Mouse (Mus musculus): Measurements from ENCODE around the gene Diras2. TPM values are rescaled to one million over a fixed set of nuclear protein-coding genes. Genes with fewer than 3 reads are reported as not detected.

Gene Diras2
- polyA plus RNA-seq, 1 experiment from 2014 or later = 0.18 TPM

- Histone ChIP-seq H3K4me3 (ENCODE audit: low read length) (no peak overlapping the region), H3K9me3 (ENCODE audit: control insufficient read depth, low read length) (no peaks in the 10 kb centered on the region), H3K4me2 (replicated peaks; ENCODE audit: low read depth, low read length) (no peak overlapping the region), H3K4me1 (ENCODE audit: control insufficient read depth, insufficient read depth, low read length) (no peaks in the 10 kb centered on the region), H3K36me3 (ENCODE audit: control insufficient read depth, insufficient read depth, low read length) (no peaks in the 10 kb centered on the region), H3K27ac (ENCODE audit: low read depth, low read length) (no peak overlapping the region), H3K27me3 (ENCODE audit: control insufficient read depth, insufficient read depth, low read length) (no peaks in the 10 kb centered on the region), H3K9ac (ENCODE audit: low read depth, low read length) (no peak overlapping the region)
- ATAC-seq (ENCODE audit: low FRiP score, low TSS enrichment) = no peak
- 68% methylated on average over 5 of the region's 5 CpGs for WGBS
Measured at GRCm38 (mm10) chr13:52541385-52542035, 10.4 kb upstream of the Diras2 start.

- Histone ChIP-seq H3K4me2 (replicated peaks; ENCODE audit: low read depth, low read length) (no peak overlapping the region), H3K4me1 (ENCODE audit: control insufficient read depth, insufficient read depth, low read length) (no peaks in the 10 kb centered on the region), H3K9me3 (ENCODE audit: control insufficient read depth, low read length) (no peaks in the 10 kb centered on the region), H3K4me3 (ENCODE audit: low read length) (no peak overlapping the region), H3K36me3 (ENCODE audit: control insufficient read depth, insufficient read depth, low read length) (no peaks in the 10 kb centered on the region), H3K9ac (ENCODE audit: low read depth, low read length) (no peak overlapping the region), H3K27ac (ENCODE audit: low read depth, low read length) (no peak overlapping the region), H3K27me3 (ENCODE audit: control insufficient read depth, insufficient read depth, low read length) (no peaks in the 10 kb centered on the region)
- no peak for ATAC-seq (ENCODE audit: low FRiP score, low TSS enrichment)
- WGBS = 81% methylated on average over 6 of the region's 6 CpGs
Measured at GRCm38 (mm10) chr13:52539461-52539860, 8.4 kb upstream of the Diras2 start.

DNA sequence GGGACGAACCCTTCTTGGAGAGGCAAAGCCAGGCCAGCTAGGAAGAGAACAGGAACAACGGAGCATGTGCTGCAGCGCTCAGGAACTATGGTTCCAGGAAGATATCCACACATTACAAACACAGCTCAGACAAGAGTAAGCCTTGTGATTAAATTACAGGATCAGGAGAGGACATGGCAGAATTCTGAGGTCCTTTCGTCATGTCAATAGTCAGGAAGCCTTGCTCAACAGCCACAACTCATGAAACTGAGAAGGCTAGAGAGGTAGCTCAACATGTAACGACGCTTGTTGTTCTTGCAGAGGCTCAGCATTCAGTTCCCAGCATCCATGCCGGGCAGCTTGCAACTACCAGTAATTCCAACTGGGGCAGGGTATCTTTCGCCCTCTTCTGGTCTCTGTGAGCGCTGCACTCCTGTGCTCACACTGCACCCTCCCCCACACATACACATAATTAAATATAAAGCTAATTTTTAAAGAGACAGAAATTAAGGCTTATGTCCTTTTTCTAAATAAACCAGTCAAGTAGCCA, 7.6 kb upstream of the Diras2 start:
- H3K27ac ChIP-seq (ENCODE audit: low read depth, low read length) = no peak overlapping the region
- H3K4me1 ChIP-seq (ENCODE audit: control insufficient read depth, insufficient read depth, low read length) = no peaks in the 10 kb centered on the region
- H3K9ac ChIP-seq (ENCODE audit: low read depth, low read length) = no peak overlapping the region
- H3K4me2 ChIP-seq (replicated peaks; ENCODE audit: low read depth, low read length) = no peak overlapping the region
- WGBS = 95% methylated on average over 9 of the region's 9 CpGs
- no peaks in the 10 kb centered on the region for H3K27me3 ChIP-seq (ENCODE audit: control insufficient read depth, insufficient read depth, low read length)
- no peaks in the 10 kb centered on the region for H3K36me3 ChIP-seq (ENCODE audit: control insufficient read depth, insufficient read depth, low read length)
- no peak for ATAC-seq (ENCODE audit: low FRiP score, low TSS enrichment)
- no peak overlapping the region for H3K4me3 ChIP-seq (ENCODE audit: low read length)
- H3K9me3 ChIP-seq (ENCODE audit: control insufficient read depth, low read length) = no peaks in the 10 kb centered on the region

GRCm38 (mm10) chr13:52537754-52538587, 6.9 kb upstream of the Diras2 start:
- no peak overlapping the region for H3K4me3 ChIP-seq (ENCODE audit: low read length)
- no peaks in the 10 kb centered on the region; the same call in 1 of the 2 replicates for H3K9me3 ChIP-seq (ENCODE audit: control insufficient read depth, low read length)
- WGBS = 95% methylated on average over 26 of the region's 26 CpGs
- no peaks in the 10 kb centered on the region for H3K4me1 ChIP-seq (ENCODE audit: control insufficient read depth, insufficient read depth, low read length)
- H3K27ac ChIP-seq (ENCODE audit: low read depth, low read length) = no peak overlapping the region
- H3K27me3 ChIP-seq (ENCODE audit: control insufficient read depth, insufficient read depth, low read length) = no peaks in the 10 kb centered on the region
- no peak overlapping the region for H3K9ac ChIP-seq (ENCODE audit: low read depth, low read length)
- ATAC-seq (ENCODE audit: low FRiP score, low TSS enrichment) = no peak
- no peaks in the 10 kb centered on the region for H3K36me3 ChIP-seq (ENCODE audit: control insufficient read depth, insufficient read depth, low read length)
- no peak overlapping the region for H3K4me2 ChIP-seq (replicated peaks; ENCODE audit: low read depth, low read length)

GRCm38 (mm10) chr13:52535542-52535941, 4.5 kb upstream of the Diras2 start:
- Histone ChIP-seq H3K27ac (ENCODE audit: low read depth, low read length) (no peak overlapping the region), H3K27me3 (ENCODE audit: control insufficient read depth, insufficient read depth, low read length) (no peaks in the 10 kb centered on the region), H3K4me3 (ENCODE audit: low read length) (no peak overlapping the region), H3K9ac (ENCODE audit: low read depth, low read length) (no peak overlapping the region), H3K4me1 (ENCODE audit: control insufficient read depth, insufficient read depth, low read length) (no peaks in the 10 kb centered on the region), H3K4me2 (replicated peaks; ENCODE audit: low read depth, low read length) (no peak overlapping the region), H3K9me3 (ENCODE audit: control insufficient read depth, low read length) (no peaks in the 10 kb centered on the region; the same call in 1 of the 2 replicates), H3K36me3 (ENCODE audit: control insufficient read depth, insufficient read depth, low read length) (no peaks in the 10 kb centered on the region)
- 2% methylated on average over 4 of the region's 4 CpGs for WGBS
- ATAC-seq (ENCODE audit: low FRiP score, low TSS enrichment) = no peak

DNA sequence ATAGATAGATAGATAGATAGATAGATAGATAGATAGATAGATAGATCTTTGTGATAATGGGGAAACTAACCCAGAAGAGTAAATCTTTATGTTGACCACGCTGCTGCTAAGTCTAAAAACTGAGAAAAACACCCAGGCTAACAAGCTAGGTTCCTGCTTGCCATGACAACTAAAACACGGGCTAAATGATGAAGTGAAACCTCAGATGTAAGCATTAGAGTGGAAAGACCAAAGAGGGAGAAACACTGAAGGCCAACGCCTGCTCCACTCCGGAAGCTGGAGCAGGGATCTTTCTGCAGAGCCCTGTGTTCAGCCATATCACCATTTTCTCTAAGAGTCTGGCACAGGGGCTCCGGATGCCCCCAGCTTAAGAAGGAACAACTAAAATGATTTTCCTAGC, 2.6 kb upstream of the Diras2 start:
- no peak for ATAC-seq (ENCODE audit: low FRiP score, low TSS enrichment)
- peaks cover 6% of the 10 kb centered on the region for H3K27me3 ChIP-seq (ENCODE audit: control insufficient read depth, insufficient read depth, low read length)
- 0 out of 2 replicates have a peak, but pooled peaks cover 5% of the 10 kb centered on the region for H3K4me1 ChIP-seq (ENCODE audit: control insufficient read depth, insufficient read depth, low read length)
- H3K36me3 ChIP-seq (ENCODE audit: control insufficient read depth, insufficient read depth, low read length) = no peaks in the 10 kb centered on the region
- no peak overlapping the region for H3K4me2 ChIP-seq (replicated peaks; ENCODE audit: low read depth, low read length)
- no peak overlapping the region for H3K9ac ChIP-seq (ENCODE audit: low read depth, low read length)
- 70% methylated on average over 5 of the region's 5 CpGs for WGBS
- H3K27ac ChIP-seq (ENCODE audit: low read depth, low read length) = no peak overlapping the region
- no peak overlapping the region for H3K4me3 ChIP-seq (ENCODE audit: low read length)
- no peaks in the 10 kb centered on the region; the same call in 1 of the 2 replicates for H3K9me3 ChIP-seq (ENCODE audit: control insufficient read depth, low read length)

- H3K4me3 ChIP-seq (ENCODE audit: low read length) = peak overlapping the region; percentile 47
- H3K36me3 ChIP-seq (ENCODE audit: control insufficient read depth, insufficient read depth, low read length) = no peaks in the 10 kb centered on the region
- 3% methylated on average over 43 of the region's 50 CpGs for WGBS
- no peak overlapping the region for H3K27ac ChIP-seq (ENCODE audit: low read depth, low read length)
- peak overlapping the region; percentile 93 for H3K4me2 ChIP-seq (replicated peaks; ENCODE audit: low read depth, low read length)
- 0 out of 2 replicates have a peak, but pooled peaks cover 5% of the 10 kb centered on the region for H3K4me1 ChIP-seq (ENCODE audit: control insufficient read depth, insufficient read depth, low read length)
- H3K9me3 ChIP-seq (ENCODE audit: control insufficient read depth, low read length) = no peaks in the 10 kb centered on the region; the same call in 1 of the 2 replicates
- peaks cover 6% of the 10 kb centered on the region for H3K27me3 ChIP-seq (ENCODE audit: control insufficient read depth, insufficient read depth, low read length)
- ATAC-seq (ENCODE audit: low FRiP score, low TSS enrichment) = peak; percentile 96
- peak overlapping the region; percentile 53; the same call in 1 of the 2 replicates for H3K9ac ChIP-seq (ENCODE audit: low read depth, low read length)
Measured at GRCm38 (mm10) chr13:52530008-52530945, 802 bp downstream of the Diras2 start.

- no peaks in the 10 kb centered on the region; the same call in 1 of the 2 replicates for H3K9me3 ChIP-seq (ENCODE audit: control insufficient read depth, low read length)
- H3K36me3 ChIP-seq (ENCODE audit: control insufficient read depth, insufficient read depth, low read length) = no peaks in the 10 kb centered on the region
- H3K4me3 ChIP-seq (ENCODE audit: low read length) = no peak overlapping the region
- no peak overlapping the region for H3K9ac ChIP-seq (ENCODE audit: low read depth, low read length)
- H3K4me1 ChIP-seq (ENCODE audit: control insufficient read depth, insufficient read depth, low read length) = 0 out of 2 replicates have a peak, but pooled peaks cover 5% of the 10 kb centered on the region
- peak overlapping the region; percentile 93; the same call in 1 of the 2 replicates for H3K4me2 ChIP-seq (replicated peaks; ENCODE audit: low read depth, low read length)
- ATAC-seq (ENCODE audit: low FRiP score, low TSS enrichment) = no peak
- H3K27ac ChIP-seq (ENCODE audit: low read depth, low read length) = no peak overlapping the region
- H3K27me3 ChIP-seq (ENCODE audit: control insufficient read depth, insufficient read depth, low read length) = peaks cover 6% of the 10 kb centered on the region
- 59% methylated on average over 13 of the region's 13 CpGs for WGBS
Measured at GRCm38 (mm10) chr13:52529188-52529972, 1.7 kb downstream of the Diras2 start.
